Mouse (Mus musculus): ENCODE measurements around the gene Ung.
A peak's percentile ranks its signal among the peaks of the same experiment; 100 is the strongest.

Gene Ung

GRCm38 (mm10) chr5:114130211-114130605 lies at the start of gene Ung:
Gene Ung (plus strand): TSS chr5:114130386.
- peak; percentile 76 for DNase-seq (ENCODE audit: low read depth, low spot score)

DNA sequence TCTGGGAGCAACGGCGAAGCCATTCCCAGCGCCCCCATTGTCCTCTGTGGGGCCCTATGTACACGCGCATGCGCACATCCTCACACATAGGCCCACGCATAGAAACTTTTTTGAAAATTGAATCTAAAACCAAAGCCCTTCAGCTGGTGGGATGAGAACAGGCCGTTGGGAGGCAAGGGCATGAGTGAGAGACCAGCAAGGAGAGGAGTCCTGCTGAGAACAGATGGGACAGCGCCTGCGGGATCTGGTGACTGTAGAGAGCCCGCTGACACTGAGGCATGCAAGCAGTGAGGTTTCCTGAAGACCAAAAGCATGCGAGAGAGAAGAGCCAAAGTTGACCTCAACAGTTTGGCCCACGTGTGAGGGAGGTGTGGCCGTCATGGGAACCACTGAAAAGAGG lies 44.7 kb upstream of the Ung start:
- DNase-seq (ENCODE audit: low read depth, low spot score), result no peak

DNA sequence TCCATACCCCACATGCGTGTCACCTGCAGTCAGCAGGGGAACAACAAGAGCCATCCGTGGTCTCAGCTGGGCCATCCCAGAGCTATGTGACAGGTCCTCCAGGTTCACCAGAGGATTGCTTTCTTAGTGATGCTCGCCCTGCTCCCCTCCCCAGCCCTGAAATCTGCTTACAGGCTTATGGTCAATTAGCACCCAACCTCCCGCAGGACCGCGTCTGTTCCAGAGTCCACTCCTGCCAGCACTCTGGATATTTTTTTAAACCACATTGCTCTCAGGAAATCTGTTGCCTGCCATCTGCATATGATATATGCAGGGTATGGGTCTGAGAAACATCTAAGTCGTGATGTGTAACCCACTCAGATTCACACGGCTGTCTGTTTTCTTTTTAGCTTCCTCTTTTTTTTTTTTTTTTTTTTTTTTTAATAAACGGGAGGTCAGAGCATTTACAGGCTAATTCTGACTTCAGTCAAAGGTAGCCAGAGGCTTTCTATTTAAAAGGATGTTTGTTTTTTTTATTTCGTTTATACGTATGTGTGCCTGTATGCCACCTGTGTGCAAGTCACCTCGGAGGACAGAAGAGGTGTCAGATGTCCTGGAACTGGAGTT lies 42.2 kb upstream of the Ung start:
- no peak for DNase-seq (ENCODE audit: low read depth, low spot score)

DNA sequence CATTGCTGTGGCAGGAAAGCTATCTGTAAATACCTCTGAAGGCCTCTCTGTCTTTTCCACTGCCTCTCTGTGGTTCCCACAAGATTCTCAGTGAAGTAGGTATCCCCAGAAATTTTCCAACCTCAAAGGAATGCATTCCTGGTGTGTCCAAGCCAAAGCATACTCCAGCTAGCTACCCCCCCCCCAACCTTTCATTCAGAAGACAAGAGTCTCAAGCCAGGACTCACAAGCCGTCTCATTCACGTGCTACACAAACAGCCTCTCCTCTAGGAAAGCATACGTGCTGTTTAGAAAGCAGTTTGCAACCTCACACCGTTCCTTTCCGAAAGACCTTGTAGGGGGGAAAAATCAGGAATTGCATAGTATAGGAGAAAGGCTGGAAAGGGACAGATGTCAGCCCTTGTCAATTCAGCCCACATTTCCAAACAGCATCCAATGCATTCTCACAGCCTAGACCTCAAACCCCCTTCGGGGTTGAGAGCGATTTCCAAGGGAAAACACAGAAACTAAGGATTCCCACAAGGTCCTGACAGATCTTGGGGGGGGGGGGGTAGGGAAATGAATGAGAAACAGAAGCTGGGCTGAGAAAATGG lies 39.7 kb upstream of the Ung start:
- no peak for DNase-seq (ENCODE audit: low read depth, low spot score)

- peak; percentile 91 for DNase-seq (ENCODE audit: low read depth, low spot score)
Observed at GRCm38 (mm10) chr5:114091057-114091807, 39.0 kb upstream of the Ung start, which contains the start of gene Svop. Gene Svop (minus strand): TSS chr5:114091570.

- DNase-seq (ENCODE audit: low read depth, low spot score), result peak; percentile 96
Observed at GRCm38 (mm10) chr5:114099709-114100389, 30.3 kb upstream of the Ung start.

GRCm38 (mm10) chr5:114100390-114101099 lies 29.6 kb upstream of the Ung start:
- DNase-seq (ENCODE audit: low read depth, low spot score), result no peak

DNA sequence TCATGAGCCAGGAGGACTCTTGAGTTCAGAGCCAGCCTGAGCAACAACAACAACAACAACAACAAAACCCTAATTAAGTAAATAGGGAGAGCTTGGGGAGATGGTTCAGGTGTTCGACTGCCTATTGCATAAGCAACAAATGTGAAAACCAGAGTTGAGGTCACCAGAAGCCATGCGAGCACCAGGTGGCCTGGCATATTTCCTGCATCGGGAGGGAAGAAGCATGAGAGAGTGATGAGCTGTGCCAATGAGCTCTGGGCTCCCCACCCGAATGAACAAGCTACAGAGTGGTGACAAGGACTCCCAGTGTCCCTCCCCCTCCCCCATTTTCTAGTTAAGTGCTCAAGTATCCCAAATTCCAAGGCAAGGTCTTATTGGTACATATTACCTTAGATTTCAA lies 28.3 kb upstream of the Ung start:
- DNase-seq (ENCODE audit: low read depth, low spot score), result no peak

DNA sequence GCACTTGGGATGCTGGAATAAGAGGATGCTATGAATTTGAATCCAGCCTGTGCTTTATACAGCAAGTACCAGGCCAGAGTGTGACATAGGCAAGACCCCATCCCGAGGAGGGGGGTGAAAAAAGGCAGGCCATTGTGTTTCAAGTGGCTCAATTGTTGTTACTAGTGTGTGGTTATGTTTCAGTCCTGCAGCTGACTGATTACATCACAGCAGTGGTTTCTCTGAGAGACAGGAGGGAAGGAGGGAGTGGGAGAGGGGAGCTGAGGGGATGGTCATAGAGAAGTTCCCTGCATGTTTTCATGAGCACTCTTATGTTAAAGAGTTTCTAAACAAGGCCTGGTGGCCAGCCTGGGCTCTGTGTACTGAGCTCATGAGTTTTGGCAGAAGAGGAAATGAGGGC lies 27.4 kb upstream of the Ung start:
- no peak for DNase-seq (ENCODE audit: low read depth, low spot score)

GRCm38 (mm10) chr5:114106391-114106935 lies 23.7 kb upstream of the Ung start:
- no peak for DNase-seq (ENCODE audit: low read depth, low spot score)

- DNase-seq (ENCODE audit: low read depth, low spot score), result no peak
Observed at GRCm38 (mm10) chr5:114113334-114113733, 16.9 kb upstream of the Ung start.

DNA sequence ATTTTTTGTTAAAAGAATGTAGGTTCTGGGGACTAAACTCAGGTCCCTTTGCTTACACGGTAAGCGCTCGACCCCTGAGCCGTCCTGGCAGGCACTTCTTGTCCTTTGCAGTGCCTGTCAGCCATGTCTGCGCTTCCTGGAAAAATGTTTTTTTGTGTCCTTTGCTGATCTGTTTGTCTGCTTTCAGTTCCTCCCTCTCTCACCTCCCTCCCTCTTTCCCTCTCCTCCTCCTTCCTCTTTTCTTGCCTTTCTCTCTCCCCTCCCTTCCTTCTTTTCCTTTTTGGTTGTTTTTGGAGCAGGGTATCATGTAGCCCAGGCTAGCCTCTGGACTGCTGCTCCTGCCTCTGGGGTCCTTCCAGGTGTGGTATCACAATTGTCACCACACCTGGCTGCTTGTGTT lies 15.2 kb upstream of the Ung start:
- no peak for DNase-seq (ENCODE audit: low read depth, low spot score)

GRCm38 (mm10) chr5:114116586-114116985 lies 13.6 kb upstream of the Ung start:
- DNase-seq (ENCODE audit: low read depth, low spot score), result no peak

GRCm38 (mm10) chr5:114119806-114120205 lies 10.4 kb upstream of the Ung start:
- DNase-seq (ENCODE audit: low read depth, low spot score), result no peak

GRCm38 (mm10) chr5:114126008-114126407 lies 4.2 kb upstream of the Ung start:
- DNase-seq (ENCODE audit: low read depth, low spot score), result no peak

DNA sequence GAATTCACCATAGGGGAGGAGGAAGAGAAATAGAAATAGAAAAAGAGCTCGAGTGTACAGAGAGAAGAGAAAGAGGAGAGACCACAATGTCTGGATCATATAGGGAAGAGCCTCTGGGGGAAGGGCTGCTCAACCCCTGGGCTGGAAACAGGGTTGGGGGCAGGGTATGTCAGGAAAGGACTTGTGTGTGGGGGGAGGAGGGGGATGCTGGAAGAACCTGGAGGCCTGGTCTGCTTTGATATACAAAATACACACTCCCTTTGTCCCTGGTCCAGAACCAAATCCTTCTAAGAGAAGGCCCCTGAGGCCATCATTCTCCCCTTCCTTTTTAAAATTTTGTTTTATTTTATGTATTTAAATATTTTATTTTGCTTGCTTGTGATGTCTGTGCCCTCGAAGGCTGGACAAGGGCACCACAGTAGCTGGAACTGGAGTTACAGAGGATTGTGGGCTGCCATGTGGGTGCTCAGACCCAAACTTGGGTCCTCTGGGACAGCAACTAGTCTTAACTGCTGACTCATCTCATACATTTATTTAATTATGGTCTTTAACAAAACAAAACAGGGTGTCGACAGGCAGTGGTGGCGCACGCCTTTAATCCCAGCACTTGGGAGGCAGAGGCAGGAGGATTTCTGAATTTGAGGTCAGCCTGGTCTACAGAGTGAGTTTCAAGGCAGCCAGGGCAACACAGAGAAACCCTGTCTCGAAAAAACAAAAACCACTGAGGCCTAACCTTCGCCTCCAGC lies 3.5 kb upstream of the Ung start:
- DNase-seq (ENCODE audit: low read depth, low spot score), result no peak

DNA sequence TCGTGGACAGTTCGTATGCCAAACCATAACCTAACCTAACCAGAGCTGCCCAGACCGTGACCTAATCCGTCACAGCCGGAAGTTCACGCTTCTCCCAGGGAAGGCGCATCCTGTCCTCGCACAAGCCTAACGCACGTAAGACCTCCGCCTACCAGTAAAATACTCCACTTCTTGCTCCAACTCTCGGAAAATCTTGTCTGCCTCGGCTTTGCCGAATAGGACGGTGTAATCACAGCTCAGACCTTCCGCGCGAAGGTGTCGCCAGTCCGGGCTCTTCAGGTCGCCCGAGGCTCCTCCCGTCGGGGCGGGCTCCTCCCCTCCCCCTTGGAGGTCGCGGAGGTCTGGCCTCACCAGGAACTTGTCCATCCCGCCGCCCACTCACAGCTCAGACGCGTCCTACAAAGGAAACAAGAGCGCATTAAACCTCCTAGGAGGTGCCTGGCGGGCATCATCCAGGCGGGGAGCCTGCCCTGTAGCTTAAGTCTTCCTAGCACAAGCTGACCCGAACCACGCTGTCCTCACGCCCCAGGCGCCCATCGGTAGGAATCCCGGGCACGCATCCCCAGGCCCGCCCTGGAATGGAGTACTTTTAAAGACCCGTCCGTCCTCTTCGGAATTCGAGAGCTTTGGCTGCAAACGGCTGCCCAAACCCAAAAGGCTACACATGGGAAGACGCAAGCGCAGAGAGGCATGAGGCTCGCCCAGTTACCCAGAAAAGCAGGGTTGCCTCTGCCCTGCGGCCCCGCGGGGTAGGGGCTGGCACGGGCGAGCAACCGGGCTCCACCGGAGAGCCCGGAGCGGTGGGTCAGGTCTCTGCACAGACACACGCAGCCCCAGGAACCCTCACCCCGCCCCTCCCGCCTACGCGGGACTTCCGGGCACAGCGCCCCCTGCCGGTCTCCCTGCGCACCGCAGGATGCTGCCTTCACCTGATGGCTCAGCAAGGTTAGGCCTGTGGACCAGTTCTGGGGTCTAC lies 2.5 kb upstream of the Ung start, which contains the start of gene Alkbh2:
TSS of gene Alkbh2 (minus strand) at position 845 of the 976 bp plus-strand sequence.
- DNase-seq (ENCODE audit: low read depth, low spot score), result peak; percentile 89

DNA sequence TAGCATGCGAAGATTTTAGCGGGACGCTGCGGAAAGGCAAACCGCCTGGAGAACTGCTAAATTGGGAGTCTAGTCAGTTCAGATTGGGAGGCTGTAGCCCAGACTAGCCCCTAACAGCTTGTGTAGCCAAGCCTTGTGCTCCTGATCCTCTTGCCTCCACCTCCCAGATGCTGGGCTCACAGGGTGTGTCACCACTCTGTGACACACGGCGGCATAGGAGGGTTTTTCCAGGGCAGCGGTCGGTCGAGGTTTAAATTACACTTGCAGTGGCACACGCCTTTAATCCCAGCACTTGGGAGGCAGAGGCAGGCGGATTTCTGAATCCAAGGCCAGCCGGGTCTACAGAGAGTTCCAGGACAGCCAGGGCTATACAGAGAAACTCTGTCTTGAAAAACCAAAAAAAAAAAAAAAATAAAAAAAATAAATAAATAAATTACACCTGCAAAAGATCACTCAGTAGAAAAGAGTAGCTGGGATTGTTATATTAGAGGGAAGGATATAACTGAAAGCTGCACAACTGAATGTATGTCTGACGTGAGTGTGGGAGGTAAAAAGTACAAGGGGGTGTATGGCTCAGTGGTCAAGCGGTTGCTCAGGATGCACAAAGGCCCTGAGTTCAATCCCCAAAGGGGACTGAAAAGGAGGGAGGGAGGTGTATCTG lies 506 bp upstream of the Ung start:
- DNase-seq (ENCODE audit: low read depth, low spot score), result no peak
